Mouse (Mus musculus) heart, embryonic 12.5 days (tissue): ENCODE data around the gene Trim47. TPM values are rescaled to one million over a fixed set of nuclear protein-coding genes. Genes with fewer than 3 reads are reported as not detected.

Experiments used
- ATAC-seq: fragments of 200-750 bp; cut with Nextera tagmentation; 2 replicates; pipeline ENCODE4 v1.8.0; 2017; ENCODE audit warnings: moderate TSS enrichment, moderate library complexity; ENCODE audit not compliant: insufficient number of reproducible peaks, low FRiP score
- H3K27ac ChIP-seq: fragments of 300-500 bp; sonication (generic); 2 replicates; pipeline ENCODE4 v1.5.1; 2016; ENCODE audit warnings: mild to moderate bottlenecking, moderate library complexity; ENCODE audit not compliant: poor library complexity, severe bottlenecking
- H3K27me3 ChIP-seq: fragments of 300-500 bp; sonication (generic); replicated peaks from 2 replicates; pipeline ENCODE4 v1.6.1; 2016; ENCODE audit warnings: mild to moderate bottlenecking, moderate library complexity
- H3K36me3 ChIP-seq: fragments of 300-500 bp; sonication (generic); 2 replicates; pipeline ENCODE4 v1.6.1; 2016; ENCODE audit warnings: mild to moderate bottlenecking, moderate library complexity
- H3K4me1 ChIP-seq: fragments of 300-500 bp; sonication (generic); replicated peaks from 2 replicates; pipeline ENCODE4 v1.6.1; 2016; ENCODE audit warnings: mild to moderate bottlenecking
- H3K4me2 ChIP-seq: fragments of 300-500 bp; sonication (generic); 2 replicates; pipeline ENCODE4 v1.6.1; 2016; ENCODE audit warnings: mild to moderate bottlenecking, moderate library complexity
- H3K4me3 ChIP-seq: fragments of 300-500 bp; sonication (generic); 2 replicates; pipeline ENCODE4 v1.5.1; 2016; ENCODE audit warnings: mild to moderate bottlenecking
- H3K9ac ChIP-seq: fragments of 300-500 bp; sonication (generic); 2 replicates; pipeline ENCODE4 v1.6.1; 2016; ENCODE audit warnings: mild to moderate bottlenecking, moderate library complexity
- H3K9me3 ChIP-seq: fragments of 300-500 bp; sonication (generic); replicated peaks from 2 replicates; pipeline ENCODE4 v1.6.1; 2016; ENCODE audit warnings: mild to moderate bottlenecking, moderate library complexity
- WGBS: fragments of 180-500 bp; shearing (Covaris S2); methylation state at CpG from one replicate; pipeline ENCODE4 v1.1.7; 2016; 5-methylcytosine and 5-hydroxymethylcytosine counted together
- polyA plus RNA-seq: library from polyadenylated mRNA; unstranded; fragments of >200 nt; fragmentation: Nextera tagmentation; extraction: Ambion mirVana; gene quantifications from 2 replicates; pipeline ENCODE4 v1.2.1, GENCODE M21; 2016

Trim47 gene
- polyA plus RNA-seq, 1 experiment from 2014 or later = 54.8 TPM

DNA sequence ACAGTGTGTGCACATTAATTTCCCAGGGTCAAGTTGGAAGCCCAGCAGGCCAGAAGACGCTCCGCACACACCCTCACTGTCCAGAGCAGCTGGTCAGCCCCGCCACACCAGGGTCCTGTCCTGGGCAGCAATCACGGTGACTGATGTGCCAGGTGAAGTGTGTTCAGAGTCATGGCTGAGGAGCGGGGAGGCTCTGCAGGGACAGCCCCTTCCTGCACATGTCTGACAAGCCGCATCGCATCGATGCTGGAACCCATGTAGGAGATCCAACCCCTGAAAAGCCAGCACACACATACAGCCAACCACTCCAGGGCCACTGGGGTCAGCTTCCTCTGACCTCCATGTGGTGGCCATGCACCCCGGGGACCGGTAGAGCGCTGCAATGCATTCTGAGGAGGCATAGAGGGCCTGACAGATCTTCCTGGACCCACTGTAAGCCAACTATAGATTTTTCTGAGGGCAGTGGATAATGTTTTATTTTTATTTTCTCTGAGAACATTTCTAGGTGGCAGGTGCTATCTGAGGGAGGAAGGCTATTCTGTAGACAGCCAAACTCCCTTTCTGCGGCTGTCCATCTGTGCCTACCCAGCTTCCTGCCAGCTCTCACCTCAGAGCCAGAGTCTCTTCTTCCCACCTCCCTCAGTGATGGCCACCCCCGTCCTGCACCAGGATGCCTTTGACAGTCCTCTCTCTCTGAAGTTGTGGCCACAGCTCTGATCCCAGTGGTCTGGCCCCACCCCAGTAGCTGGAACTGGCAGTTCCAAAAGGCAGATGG lies 65.2 kb downstream of the Trim47 start:
- Histone ChIP-seq H3K27ac (no peak overlapping the region), H3K4me3 (no peak overlapping the region), H3K9me3 (0 out of 2 replicates have a peak, but pooled peaks cover 6% of the 10 kb centered on the region), H3K4me1 (peaks cover 15% of the 10 kb centered on the region), H3K27me3 (no peaks in the 10 kb centered on the region), H3K9ac (no peak overlapping the region), H3K36me3 (peaks cover 57% of the 10 kb centered on the region), H3K4me2 (no peak overlapping the region)
- ATAC-seq = no peak
- WGBS = 85% methylated on average over 13 of the region's 13 CpGs

DNA sequence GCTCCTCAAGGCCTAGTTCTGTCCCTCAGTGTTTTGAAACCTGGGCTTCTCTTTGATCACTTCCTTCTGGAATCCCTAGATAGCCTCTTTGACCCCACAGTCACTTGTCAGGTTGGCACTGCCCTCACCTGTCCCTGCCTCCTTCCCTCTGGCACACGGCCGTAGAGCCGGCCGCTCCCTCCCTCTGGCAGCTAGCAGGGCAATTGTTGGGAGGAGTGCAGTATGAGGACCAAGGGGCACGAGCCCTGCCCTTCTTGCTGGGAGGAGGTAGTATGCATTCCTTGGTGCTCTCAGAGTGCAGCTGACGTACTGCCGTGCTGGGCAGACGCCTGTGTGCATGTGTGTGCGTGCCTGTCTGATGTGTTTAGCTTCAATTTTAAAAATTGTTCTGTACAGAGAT lies 66.4 kb downstream of the Trim47 start:
- no peak for ATAC-seq
- Histone ChIP-seq H3K4me2 (no peak overlapping the region), H3K9ac (no peak overlapping the region), H3K9me3 (no peaks in the 10 kb centered on the region), H3K36me3 (peaks cover 68% of the 10 kb centered on the region), H3K27me3 (no peaks in the 10 kb centered on the region), H3K4me3 (no peak overlapping the region), H3K27ac (no peak overlapping the region), H3K4me1 (peaks cover 25% of the 10 kb centered on the region)
- WGBS = 89% methylated on average over 9 of the region's 9 CpGs

DNA sequence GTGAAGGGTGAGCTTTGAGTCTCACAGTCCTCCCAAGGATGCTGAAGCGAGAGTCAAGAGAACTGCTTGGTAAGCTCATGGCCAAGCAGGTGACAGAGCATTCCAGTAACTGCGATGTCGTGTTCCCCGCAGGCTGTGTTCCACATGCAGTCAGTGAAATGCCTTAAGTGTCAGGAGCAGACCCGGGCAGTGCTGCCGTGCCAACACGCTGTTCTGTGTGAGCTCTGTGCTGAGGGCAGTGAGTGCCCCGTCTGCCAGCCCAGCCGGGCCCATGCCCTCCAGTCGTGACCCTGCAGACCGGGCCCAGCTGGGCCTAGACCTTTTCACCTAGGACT lies 67.4 kb downstream of the Trim47 start:
- no peak overlapping the region for H3K4me3 ChIP-seq
- WGBS = 94% methylated on average over 11 of the region's 11 CpGs
- H3K36me3 ChIP-seq = peaks cover 78% of the 10 kb centered on the region
- H3K27ac ChIP-seq = no peak overlapping the region
- no peak for ATAC-seq
- H3K4me1 ChIP-seq = peaks cover 25% of the 10 kb centered on the region
- H3K9me3 ChIP-seq = no peaks in the 10 kb centered on the region
- H3K27me3 ChIP-seq = no peaks in the 10 kb centered on the region
- no peak overlapping the region for H3K9ac ChIP-seq
- no peak overlapping the region for H3K4me2 ChIP-seq

DNA sequence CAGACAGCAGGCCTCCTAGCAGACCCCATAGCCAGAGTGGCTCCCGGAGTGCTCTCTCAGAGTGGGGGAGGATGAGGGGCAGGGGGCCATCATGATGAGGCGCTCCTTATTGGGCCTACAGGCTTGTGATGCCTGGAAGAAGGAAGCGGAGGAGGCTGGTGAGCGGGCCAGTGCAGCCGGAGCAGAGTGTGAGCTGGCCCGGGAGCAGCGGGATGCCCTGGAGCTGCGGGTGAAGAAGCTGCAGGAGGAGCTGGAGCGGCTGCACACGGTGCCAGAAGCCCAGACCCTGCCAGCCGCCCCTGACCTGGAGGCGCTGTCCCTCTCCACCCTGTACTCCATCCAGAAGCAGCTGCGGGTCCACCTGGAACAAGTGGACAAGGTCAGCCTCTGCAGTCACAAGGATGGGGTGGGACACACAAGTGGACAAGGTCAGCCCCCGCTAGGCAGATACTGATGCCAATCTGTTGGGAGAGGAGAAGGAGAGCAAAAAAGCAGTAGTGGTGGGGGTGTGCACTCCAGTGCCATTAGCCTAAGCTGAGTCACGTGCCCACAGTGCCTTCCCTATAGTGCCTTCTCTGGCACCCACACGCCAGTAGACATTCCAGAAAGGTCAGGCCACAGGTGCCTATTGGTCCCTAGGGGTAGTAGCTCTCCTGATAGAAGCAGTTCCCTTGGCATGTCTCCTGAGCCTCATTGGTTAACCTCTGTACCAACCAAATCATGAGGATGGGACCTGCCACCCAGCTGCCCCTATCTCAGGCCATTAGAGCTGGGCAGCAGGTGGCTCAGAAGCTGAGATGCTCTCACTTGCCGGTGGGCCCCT lies 67.9 kb downstream of the Trim47 start:
- no peaks in the 10 kb centered on the region for H3K27me3 ChIP-seq
- peaks cover 25% of the 10 kb centered on the region for H3K4me1 ChIP-seq
- no peak overlapping the region for H3K4me2 ChIP-seq
- no peak overlapping the region for H3K27ac ChIP-seq
- H3K4me3 ChIP-seq = no peak overlapping the region
- H3K36me3 ChIP-seq = peaks cover 84% of the 10 kb centered on the region
- WGBS = 91% methylated on average over 17 of the region's 17 CpGs
- no peak for ATAC-seq
- no peak overlapping the region for H3K9ac ChIP-seq
- no peaks in the 10 kb centered on the region for H3K9me3 ChIP-seq

DNA sequence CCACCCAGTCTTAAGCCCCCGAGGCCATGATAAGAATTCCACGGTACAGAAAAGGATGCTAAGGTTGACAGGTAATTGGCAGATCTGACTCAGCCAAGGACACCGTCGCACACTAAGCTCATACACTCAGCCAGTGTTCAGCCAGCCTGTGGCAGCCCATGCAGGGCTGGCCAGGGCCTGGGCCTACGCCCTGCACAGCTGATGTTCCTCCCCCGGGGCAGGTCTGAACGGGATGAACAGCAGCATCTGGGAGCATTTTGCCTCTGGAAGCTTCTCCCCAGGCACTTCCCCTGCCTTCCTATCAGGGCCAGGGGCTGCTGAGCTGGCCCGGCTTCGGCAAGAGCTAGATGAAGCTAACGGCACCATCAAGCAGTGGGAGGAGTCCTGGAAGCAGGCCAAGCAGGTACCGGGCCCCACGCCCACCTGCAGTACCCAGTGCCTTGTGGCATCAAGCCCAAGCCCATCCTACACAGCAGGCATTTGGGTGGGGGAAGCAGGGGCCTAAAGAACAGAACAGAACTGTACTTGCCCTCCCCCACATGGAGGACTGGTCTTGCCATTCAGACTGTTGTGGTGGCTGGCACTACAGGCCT lies 68.9 kb downstream of the Trim47 start:
- no peak for ATAC-seq

DNA sequence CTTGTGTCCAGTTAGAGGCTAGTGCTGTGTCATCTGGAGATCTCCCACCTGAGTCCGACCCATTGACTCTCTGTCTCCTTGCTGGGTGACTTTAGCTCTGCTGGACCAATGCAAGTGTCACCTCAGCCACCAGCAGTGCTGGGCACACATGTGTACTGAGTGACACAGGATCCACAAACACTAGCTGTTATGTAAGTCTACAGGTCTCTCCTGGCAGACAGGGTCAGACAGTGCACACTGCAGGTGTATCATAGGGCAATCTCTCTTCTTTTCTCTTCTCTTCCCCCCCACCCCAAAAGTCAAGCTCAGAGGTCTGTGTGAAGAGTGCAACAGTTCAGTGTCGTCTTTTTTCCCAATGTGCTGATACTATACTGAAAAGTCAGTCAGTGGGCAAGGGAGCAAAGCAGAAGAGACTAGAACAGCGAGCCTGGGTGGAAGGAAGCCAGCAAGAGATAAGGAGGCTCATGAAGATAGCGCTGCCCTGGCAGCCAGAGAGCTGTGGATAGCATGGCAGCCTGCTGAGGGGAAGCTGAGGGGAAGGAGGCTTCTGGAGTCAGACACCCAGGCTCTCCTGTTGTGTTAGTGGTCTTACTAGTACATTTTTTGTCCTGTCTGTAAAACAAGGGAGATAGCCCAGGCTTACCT lies 69.7 kb downstream of the Trim47 start:
- peak; percentile 51; the same call in 1 of the 2 replicates for ATAC-seq
- peaks cover 25% of the 10 kb centered on the region for H3K4me1 ChIP-seq
- H3K4me2 ChIP-seq = no peak overlapping the region
- no peaks in the 10 kb centered on the region for H3K27me3 ChIP-seq
- H3K9me3 ChIP-seq = no peaks in the 10 kb centered on the region
- no peak overlapping the region for H3K9ac ChIP-seq
- no peak overlapping the region for H3K4me3 ChIP-seq
- 33% methylated on average over 4 of the region's 4 CpGs for WGBS
- peaks cover 99% of the 10 kb centered on the region for H3K36me3 ChIP-seq
- H3K27ac ChIP-seq = 0 out of 2 replicates have a peak overlapping the region, but pooled peaks have one; percentile 18

More for the DNA sequence above, 68.9 kb downstream of the Trim47 start:
- no peaks in the 10 kb centered on the region for H3K27me3 ChIP-seq
- H3K4me2 ChIP-seq = no peak overlapping the region
- H3K27ac ChIP-seq = no peak overlapping the region
- H3K9me3 ChIP-seq = no peaks in the 10 kb centered on the region
- H3K36me3 ChIP-seq = peaks cover 93% of the 10 kb centered on the region
- H3K4me3 ChIP-seq = no peak overlapping the region
- H3K4me1 ChIP-seq = peaks cover 25% of the 10 kb centered on the region
- WGBS = 72% methylated on average over 12 of the region's 12 CpGs
- H3K9ac ChIP-seq = no peak overlapping the region

DNA sequence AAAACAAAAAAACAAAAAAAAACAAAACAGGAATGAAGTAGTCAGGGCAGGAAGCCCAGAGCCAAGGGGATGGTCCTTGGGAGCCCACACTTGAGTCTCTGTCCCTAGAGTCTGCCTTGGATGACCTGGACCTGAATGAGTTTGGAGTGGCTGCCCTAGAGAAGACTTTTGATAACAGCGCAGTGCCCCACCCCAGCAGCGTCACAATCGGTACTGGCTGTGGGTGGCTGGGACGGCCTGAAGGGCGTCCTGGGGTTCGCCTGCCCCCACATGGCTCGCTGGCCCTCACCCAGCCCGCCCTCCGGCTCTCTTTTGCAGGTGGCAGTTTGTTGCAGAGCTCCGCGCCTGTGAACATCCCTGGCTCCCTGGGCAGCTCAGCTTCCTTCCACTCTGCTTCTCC lies 71.1 kb downstream of the Trim47 start:
- no peaks in the 10 kb centered on the region for H3K9me3 ChIP-seq
- ATAC-seq = no peak
- no peak overlapping the region for H3K4me2 ChIP-seq
- 83% methylated on average over 11 of the region's 11 CpGs for WGBS
- no peak overlapping the region for H3K27ac ChIP-seq
- no peak overlapping the region for H3K9ac ChIP-seq
- H3K27me3 ChIP-seq = no peaks in the 10 kb centered on the region
- H3K4me3 ChIP-seq = no peak overlapping the region
- H3K4me1 ChIP-seq = peaks cover 25% of the 10 kb centered on the region
- peaks cover 99% of the 10 kb centered on the region for H3K36me3 ChIP-seq

Other genes starting within 250 kb of the Trim47 start
- gene Smim5, start 227.2 kb downstream of the Trim47 start, polyA plus RNA-seq = 15.0 and 16.6 TPM in 2 replicates
- gene Smim6, start 215.2 kb downstream of the Trim47 start, polyA plus RNA-seq = 0.77 and 1.8 TPM in 2 replicates
- gene Sap30bp, start 193.9 kb downstream of the Trim47 start, polyA plus RNA-seq = 29.4 and 32.2 TPM in 2 replicates
- 13.8 and 17.3 TPM in 2 replicates for gene Recql5, start 193.7 kb downstream of the Trim47 start, polyA plus RNA-seq
- 2.0 and 2.7 TPM in 2 replicates for gene Itgb4, start 152.5 kb downstream of the Trim47 start, polyA plus RNA-seq
- gene Galk1, start 114.5 kb downstream of the Trim47 start, polyA plus RNA-seq = 151 and 152 TPM in 2 replicates
- gene H3f3b, start 99.2 kb downstream of the Trim47 start, polyA plus RNA-seq = 742 and 759 TPM in 2 replicates
- gene Unk, start 96.9 kb downstream of the Trim47 start, polyA plus RNA-seq = 31.8 and 32.3 TPM in 2 replicates
- gene Unc13d, start 49.2 kb downstream of the Trim47 start, polyA plus RNA-seq = 2.2 and 2.5 TPM in 2 replicates
- gene Wbp2, start 40.2 kb downstream of the Trim47 start, polyA plus RNA-seq = 137 and 141 TPM in 2 replicates
- gene Trim65, start 3.9 kb upstream of the Trim47 start, polyA plus RNA-seq = 4.7 and 4.9 TPM in 2 replicates
- gene Mrpl38, start 11.7 kb upstream of the Trim47 start, polyA plus RNA-seq = 85.0 and 89.1 TPM in 2 replicates
- 37.2 and 37.5 TPM in 2 replicates for gene Fbf1, start 41.0 kb upstream of the Trim47 start, polyA plus RNA-seq
- 74.9 and 75.5 TPM in 2 replicates for gene Ten1, start 71.6 kb upstream of the Trim47 start, polyA plus RNA-seq
- 36.1 and 38.3 TPM in 2 replicates for gene Acox1, start 71.8 kb upstream of the Trim47 start, polyA plus RNA-seq
- gene Evpl, start 110.9 kb upstream of the Trim47 start, polyA plus RNA-seq = 0.53 and 0.84 TPM in 2 replicates
- gene Srp68, start 147.0 kb upstream of the Trim47 start, polyA plus RNA-seq = 73.9 and 74.8 TPM in 2 replicates
- 0.09 TPM in 1 of 2 replicates, not detected in the other for gene Galr2, start 153.7 kb upstream of the Trim47 start, polyA plus RNA-seq
- 47.8 and 51.3 TPM in 2 replicates for gene Exoc7, start 180.0 kb upstream of the Trim47 start, polyA plus RNA-seq
- 0.15 and 0.40 TPM in 2 replicates for gene Foxj1, start 208.2 kb upstream of the Trim47 start, polyA plus RNA-seq